Mouse (Mus musculus) cerebellum, adult 2 months (tissue): ENCODE data around the gene Mbtps2. TPM values are rescaled to one million over a fixed set of nuclear protein-coding genes. Genes with fewer than 3 reads are reported as not detected.

Experiments used
- DNase-seq, 2 experiments: peaks; one replicate each; pipeline ENCODE4 v3.0.0; 2021
- H3K27ac ChIP-seq: fragments of 200-500 bp; 2 replicates; pipeline ENCODE4 v1.5.1; 2012; ENCODE audit warnings: low read length, control low read depth, inconsistent platforms; ENCODE audit not compliant: insufficient read depth
- H3K27me3 ChIP-seq: fragments of 200-500 bp; 2 replicates; pipeline ENCODE4 v1.6.1; 2012; ENCODE audit warnings: inconsistent platforms, mild to moderate bottlenecking, low read length, moderate library complexity; ENCODE audit not compliant: control insufficient read depth, insufficient read depth
- H3K4me1 ChIP-seq: fragments of 200-500 bp; 2 replicates; pipeline ENCODE4 v1.6.1; 2011; ENCODE audit warnings: low read length; ENCODE audit not compliant: control insufficient read depth, insufficient read depth
- H3K4me3 ChIP-seq: fragments of 200-500 bp; replicated peaks from 2 replicates; pipeline ENCODE3; 2011; ENCODE audit warnings: mild to moderate bottlenecking, low read depth, low read length, control low read depth; ENCODE audit not compliant: insufficient read depth
- CTCF ChIP-seq: fragments of 200-500 bp; IDR thresholded peaks from 2 replicates; pipeline ENCODE4 v1.5.1; 2011; ENCODE audit warnings: low read depth, mild to moderate bottlenecking, control low read depth, low read length, moderate library complexity, borderline replicate concordance; ENCODE audit not compliant: insufficient read depth
- POLR2A ChIP-seq: fragments of 200-500 bp; IDR thresholded peaks from 2 replicates; pipeline ENCODE4 v1.6.1; 2011; ENCODE audit warnings: low read length, control low read depth, borderline replicate concordance; ENCODE audit not compliant: insufficient read depth
- WGBS: fragments of 180-500 bp; shearing (Covaris S2); methylation state at CpG from one replicate; pipeline ENCODE4 v1.1.7; 2018; 5-methylcytosine and 5-hydroxymethylcytosine counted together
- polyA plus RNA-seq: library from polyadenylated mRNA; depleted of rRNA; stranded (reverse); fragments of >200 nt; gene quantifications from 2 replicates; pipeline ENCODE4 v1.2.3, GENCODE M21; 2012

Gene Mbtps2
- polyA plus RNA-seq, 1 experiment: 30.1 TPM

GRCm38 (mm10) chrX:157630341-157630740 lies 31.8 kb upstream of the Mbtps2 start:
- Histone ChIP-seq H3K27ac (no peak overlapping the region), H3K4me3 (no peak overlapping the region), H3K4me1 (no peaks in the 10 kb centered on the region), H3K27me3 (no peaks in the 10 kb centered on the region)
- 54% methylated on average over 4 of the region's 4 CpGs for WGBS
- TF ChIP-seq POLR2A (no peak), CTCF (no peak)
- no peak for DNase-seq

GRCm38 (mm10) chrX:157612894-157613293 lies 14.4 kb upstream of the Mbtps2 start:
- DNase-seq: no peak
- 25% methylated on average over 32 of the region's 32 CpGs for WGBS
- H3K4me3 ChIP-seq: no peak overlapping the region
- H3K27ac ChIP-seq: no peak overlapping the region
- no peaks in the 10 kb centered on the region for H3K4me1 ChIP-seq
- TF ChIP-seq POLR2A (no peak), CTCF (no peak)
- no peaks in the 10 kb centered on the region for H3K27me3 ChIP-seq

GRCm38 (mm10) chrX:157601450-157601849 lies 2.9 kb upstream of the Mbtps2 start:
- no peak for TF ChIP-seq POLR2A
- no peak; the same call in 1 of the 2 replicates for TF ChIP-seq CTCF
- H3K27me3 ChIP-seq: no peaks in the 10 kb centered on the region
- H3K27ac ChIP-seq: no peak overlapping the region
- H3K4me3 ChIP-seq: no peak overlapping the region
- H3K4me1 ChIP-seq: no peaks in the 10 kb centered on the region
- peak; percentile 40 to 69 for DNase-seq
- WGBS: 5% methylated on average over 3 of the region's 3 CpGs

GRCm38 (mm10) chrX:157597585-157598185 lies 830 bp downstream of the Mbtps2 start:
- WGBS: 4% methylated on average over 17 of the region's 17 CpGs
- H3K4me3 ChIP-seq: peak overlapping the region; percentile 98
- no peaks in the 10 kb centered on the region for H3K27me3 ChIP-seq
- no peaks in the 10 kb centered on the region for H3K4me1 ChIP-seq
- H3K27ac ChIP-seq: peak overlapping the region; percentile 100; the same call in 1 of the 2 replicates
- DNase-seq: no peak
- no peak for TF ChIP-seq CTCF
- TF ChIP-seq POLR2A: no peak

GRCm38 (mm10) chrX:157596802-157597201 lies 1.7 kb downstream of the Mbtps2 start:
- Histone ChIP-seq H3K27me3 (no peaks in the 10 kb centered on the region), H3K27ac (no peak overlapping the region; the same call in 1 of the 2 replicates), H3K4me3 (no peak overlapping the region), H3K4me1 (no peaks in the 10 kb centered on the region)
- TF ChIP-seq CTCF (no peak), POLR2A (no peak)
- WGBS: 67% methylated on average over 5 of the region's 5 CpGs
- peak in 1 of 2 experiments; percentile 20 for DNase-seq

GRCm38 (mm10) chrX:157595927-157596326 lies 2.6 kb downstream of the Mbtps2 start:
- no peak overlapping the region for H3K4me3 ChIP-seq
- H3K27ac ChIP-seq: no peak overlapping the region
- TF ChIP-seq CTCF: no peak
- H3K4me1 ChIP-seq: no peaks in the 10 kb centered on the region
- DNase-seq: no peak
- 89% methylated on average over 6 of the region's 6 CpGs for WGBS
- H3K27me3 ChIP-seq: no peaks in the 10 kb centered on the region

GRCm38 (mm10) chrX:157594606-157595005 lies 3.9 kb downstream of the Mbtps2 start:
- no peak overlapping the region for H3K4me3 ChIP-seq
- 40% methylated on average over 2 of the region's 2 CpGs for WGBS
- H3K4me1 ChIP-seq: no peaks in the 10 kb centered on the region
- no peak for TF ChIP-seq CTCF
- no peaks in the 10 kb centered on the region for H3K27me3 ChIP-seq
- DNase-seq: no peak
- H3K27ac ChIP-seq: no peak overlapping the region

- WGBS: 17% methylated on average over 5 of the region's 5 CpGs
- no peak for TF ChIP-seq POLR2A
- no peak for TF ChIP-seq CTCF
- peak overlapping the region; percentile 75; the same call in 1 of the 2 replicates for H3K27ac ChIP-seq
Measured at GRCm38 (mm10) chrX:157587001-157587400, 11.5 kb downstream of the Mbtps2 start.

More at GRCm38 (mm10) chrX:157587001-157587400, 11.5 kb downstream of the Mbtps2 start:
- DNase-seq: peak; percentile 30 to 56
- no peaks in the 10 kb centered on the region for H3K27me3 ChIP-seq
- H3K4me3 ChIP-seq: no peak overlapping the region
- H3K4me1 ChIP-seq: peaks cover 14% of the 10 kb centered on the region; the same call in 1 of the 2 replicates
